Mouse (Mus musculus): Measurements from ENCODE around the gene Fam114a1. TPM values are rescaled to one million over a fixed set of nuclear protein-coding genes. Genes with fewer than 3 reads are reported as not detected.

Gene Fam114a1
- polyA plus RNA-seq, 1 experiment from 2014 or later = 14.5 TPM

DNA sequence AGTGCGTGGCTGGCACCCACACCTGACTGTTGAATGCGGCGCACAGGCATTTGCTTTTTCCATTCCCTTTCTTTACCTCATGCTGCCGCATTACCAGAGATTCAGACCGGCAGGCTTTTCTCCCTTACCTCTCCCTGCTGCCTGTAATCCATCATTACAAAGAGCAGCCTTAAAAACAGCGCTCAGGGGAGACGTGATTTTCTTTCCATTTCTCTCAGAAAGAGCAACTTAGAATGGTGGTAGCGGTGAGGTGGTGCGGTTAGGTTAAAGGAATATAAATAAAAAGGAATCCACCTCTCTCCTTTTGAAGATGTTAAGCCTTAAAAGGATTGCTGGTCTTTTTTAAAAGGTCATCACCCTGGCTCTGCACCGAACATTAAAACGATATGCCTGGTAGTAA lies 100.0 kb downstream of the Fam114a1 start:
- no peaks in the 10 kb centered on the region for H3K36me3 ChIP-seq (replicated peaks)
- H3K9me3 ChIP-seq = no peaks in the 10 kb centered on the region
- 0 out of 2 replicates have a peak, but pooled peaks cover 3% of the 10 kb centered on the region for H3K4me1 ChIP-seq
- 75% methylated on average over 11 of the region's 11 CpGs for WGBS
- H3K27ac ChIP-seq (replicated peaks) = no peak overlapping the region
- H3K4me3 ChIP-seq = no peak overlapping the region
- no peak for DNase-seq (ENCODE audit: low spot score)
- H3K27me3 ChIP-seq (replicated peaks; ENCODE audit: low read depth, poor library complexity, severe bottlenecking) = no peaks in the 10 kb centered on the region

DNA sequence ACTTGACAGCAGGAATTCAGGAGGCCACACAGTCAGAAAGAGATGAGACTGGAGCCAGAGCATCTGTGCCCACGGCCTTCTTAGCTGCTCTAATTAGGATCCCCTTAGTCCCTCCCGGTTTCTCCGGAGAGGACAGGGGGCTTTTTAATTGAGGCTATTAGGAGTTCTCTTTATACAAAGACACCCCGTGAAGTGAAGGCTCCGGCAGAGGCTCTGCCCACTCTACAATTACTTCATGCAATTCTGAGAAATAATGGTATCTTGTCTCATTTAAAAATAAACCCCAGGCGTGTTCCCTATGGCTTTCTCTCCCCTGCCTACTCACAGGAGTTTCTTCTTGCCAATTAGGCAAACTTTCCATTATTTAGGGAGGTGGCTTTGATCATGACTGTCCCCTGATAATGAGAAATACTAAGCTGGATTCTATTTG lies 101.8 kb downstream of the Fam114a1 start:
- no peak for DNase-seq (ENCODE audit: low spot score)
- Histone ChIP-seq H3K27ac (replicated peaks) (no peak overlapping the region), H3K36me3 (replicated peaks) (no peaks in the 10 kb centered on the region), H3K9me3 (no peaks in the 10 kb centered on the region), H3K27me3 (replicated peaks; ENCODE audit: low read depth, poor library complexity, severe bottlenecking) (no peaks in the 10 kb centered on the region), H3K4me1 (0 out of 2 replicates have a peak, but pooled peaks cover 3% of the 10 kb centered on the region), H3K4me3 (no peak overlapping the region)
- 15% methylated on average over 6 of the region's 6 CpGs for WGBS

DNA sequence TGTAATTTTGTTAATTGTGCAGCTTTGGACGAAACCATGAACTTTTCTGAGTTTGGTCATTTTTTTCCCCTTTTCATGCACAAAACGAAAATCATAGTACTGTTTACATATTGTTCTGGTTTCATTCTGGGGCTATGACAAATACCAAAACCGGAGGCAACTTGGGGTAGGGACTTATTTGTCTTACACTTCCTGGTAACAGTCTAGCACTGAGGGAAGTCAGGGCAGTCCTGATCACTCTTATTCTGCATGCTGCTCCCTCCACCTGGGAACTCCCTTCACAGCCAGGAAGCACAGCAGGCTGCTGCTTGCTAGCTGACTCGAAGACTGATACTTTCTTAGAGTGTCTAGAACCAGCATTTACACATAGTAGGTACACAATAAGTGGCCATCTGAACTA lies 103.4 kb downstream of the Fam114a1 start:
- H3K36me3 ChIP-seq (replicated peaks) = no peaks in the 10 kb centered on the region
- 0 out of 2 replicates have a peak, but pooled peaks cover 3% of the 10 kb centered on the region for H3K4me1 ChIP-seq
- DNase-seq (ENCODE audit: low spot score) = no peak
- H3K4me3 ChIP-seq = no peak overlapping the region
- WGBS = 71% methylated on average over 4 of the region's 4 CpGs
- H3K27ac ChIP-seq (replicated peaks) = no peak overlapping the region
- H3K27me3 ChIP-seq (replicated peaks; ENCODE audit: low read depth, poor library complexity, severe bottlenecking) = no peaks in the 10 kb centered on the region
- no peaks in the 10 kb centered on the region for H3K9me3 ChIP-seq

GRCm38 (mm10) chr5:65074693-65075092 lies 104.8 kb downstream of the Fam114a1 start:
- no peak overlapping the region for H3K27ac ChIP-seq (replicated peaks)
- 0 out of 2 replicates have a peak, but pooled peaks cover 3% of the 10 kb centered on the region for H3K4me1 ChIP-seq
- no peak for DNase-seq (ENCODE audit: low spot score)
- no peaks in the 10 kb centered on the region for H3K36me3 ChIP-seq (replicated peaks)
- no peak overlapping the region for H3K4me3 ChIP-seq
- WGBS = 71% methylated on average over 7 of the region's 7 CpGs
- H3K9me3 ChIP-seq = no peaks in the 10 kb centered on the region
- H3K27me3 ChIP-seq (replicated peaks; ENCODE audit: low read depth, poor library complexity, severe bottlenecking) = no peaks in the 10 kb centered on the region

DNA sequence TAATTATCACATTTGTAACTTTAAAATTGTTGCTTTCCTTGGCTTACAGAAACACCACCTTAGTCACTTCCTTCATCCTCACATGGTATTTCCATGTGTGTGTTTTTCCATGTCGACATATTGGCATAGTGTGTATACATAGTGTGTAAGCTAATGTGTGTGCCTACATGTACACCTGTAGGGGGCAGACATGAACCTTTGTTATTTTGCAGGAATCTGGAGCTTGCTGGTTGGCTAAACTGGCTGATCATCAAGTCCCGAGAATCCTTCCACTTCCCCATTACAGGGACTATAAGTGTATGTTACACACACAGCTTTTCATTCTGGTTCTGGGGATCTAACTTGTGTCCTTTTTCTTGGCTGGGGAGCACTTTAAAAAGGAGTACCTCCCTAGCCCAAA lies 106.2 kb downstream of the Fam114a1 start:
- Histone ChIP-seq H3K4me1 (no peaks in the 10 kb centered on the region), H3K27ac (replicated peaks) (no peak overlapping the region), H3K4me3 (no peak overlapping the region), H3K9me3 (no peaks in the 10 kb centered on the region), H3K27me3 (replicated peaks; ENCODE audit: low read depth, poor library complexity, severe bottlenecking) (no peaks in the 10 kb centered on the region), H3K36me3 (replicated peaks) (no peaks in the 10 kb centered on the region)
- no peak for DNase-seq (ENCODE audit: low spot score)
- WGBS = 79% methylated on average over 2 of the region's 2 CpGs

DNA sequence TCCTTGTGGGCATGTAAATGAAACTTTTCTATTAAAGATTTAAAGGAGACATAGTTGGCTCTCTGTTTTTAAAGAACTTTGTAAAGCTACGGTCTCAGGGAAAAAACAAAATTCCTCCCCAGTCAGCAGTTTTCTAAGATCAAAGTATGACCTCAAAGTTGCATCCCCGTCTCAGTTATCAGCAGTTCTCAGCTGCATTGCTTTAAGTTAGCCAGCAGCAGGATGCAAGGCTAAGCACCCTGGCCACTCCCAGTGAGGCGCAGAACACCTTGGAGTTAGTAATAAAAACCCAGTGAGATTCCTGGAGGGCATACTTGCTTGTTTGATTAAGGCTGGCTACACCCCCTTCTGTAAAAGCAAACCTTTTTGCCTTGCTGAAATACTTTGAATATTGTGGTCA lies 106.9 kb downstream of the Fam114a1 start:
- no peaks in the 10 kb centered on the region for H3K4me1 ChIP-seq
- H3K27me3 ChIP-seq (replicated peaks; ENCODE audit: low read depth, poor library complexity, severe bottlenecking) = no peaks in the 10 kb centered on the region
- no peak overlapping the region for H3K4me3 ChIP-seq
- no peaks in the 10 kb centered on the region for H3K36me3 ChIP-seq (replicated peaks)
- 49% methylated on average over 3 of the region's 3 CpGs for WGBS
- DNase-seq (ENCODE audit: low spot score) = no peak
- H3K27ac ChIP-seq (replicated peaks) = no peak overlapping the region
- H3K9me3 ChIP-seq = no peaks in the 10 kb centered on the region

- whole genome bisulfite sequencing = 90% methylated on average over 4 of the region's 4 CpGs
- Histone ChIP-seq H3K4me3 (no peak overlapping the region), H3K4me1 (no peaks in the 10 kb centered on the region), H3K27ac (replicated peaks) (no peak overlapping the region), H3K36me3 (replicated peaks) (no peaks in the 10 kb centered on the region), H3K27me3 (replicated peaks; ENCODE audit: low read depth, poor library complexity, severe bottlenecking) (no peaks in the 10 kb centered on the region), H3K9me3 (no peaks in the 10 kb centered on the region)
- DNase-seq (ENCODE audit: low spot score) = no peak
These were observed 108.2 kb downstream of the Fam114a1 start for GRCm38 (mm10) chr5:65078081-65078480.

DNA sequence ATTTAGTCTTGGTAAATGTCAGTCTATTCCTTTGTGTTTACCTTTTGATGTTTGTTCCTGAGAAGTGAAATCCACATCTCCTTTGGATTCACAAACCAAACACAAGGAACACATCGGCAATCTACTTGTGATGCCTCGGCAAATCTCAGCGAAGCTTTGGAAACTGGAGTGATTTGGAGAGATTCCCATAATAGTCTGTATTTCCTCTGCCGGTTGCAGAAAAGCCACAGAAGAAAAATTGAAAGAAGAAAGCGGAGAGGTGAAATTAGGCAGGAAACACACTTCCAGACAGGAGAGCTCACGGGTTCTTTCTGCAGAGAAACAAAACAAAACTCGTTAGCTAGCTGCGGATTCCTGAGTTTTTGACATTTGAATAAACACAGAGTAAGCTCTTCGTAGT lies 110.0 kb downstream of the Fam114a1 start:
- no peak overlapping the region for H3K27ac ChIP-seq (replicated peaks)
- H3K9me3 ChIP-seq = no peaks in the 10 kb centered on the region
- no peaks in the 10 kb centered on the region for H3K27me3 ChIP-seq (replicated peaks; ENCODE audit: low read depth, poor library complexity, severe bottlenecking)
- no peaks in the 10 kb centered on the region for H3K4me1 ChIP-seq
- 73% methylated on average over 9 of the region's 9 CpGs for WGBS
- no peak for DNase-seq (ENCODE audit: low spot score)
- no peaks in the 10 kb centered on the region for H3K36me3 ChIP-seq (replicated peaks)
- H3K4me3 ChIP-seq = no peak overlapping the region

- H3K36me3 ChIP-seq (replicated peaks) = no peaks in the 10 kb centered on the region
- H3K27me3 ChIP-seq (replicated peaks; ENCODE audit: low read depth, poor library complexity, severe bottlenecking) = no peaks in the 10 kb centered on the region
- H3K4me3 ChIP-seq = no peak overlapping the region
- no peaks in the 10 kb centered on the region for H3K9me3 ChIP-seq
- DNase-seq (ENCODE audit: low spot score) = no peak
- WGBS = 80% methylated on average over 4 of the region's 4 CpGs
- no peak overlapping the region for H3K27ac ChIP-seq (replicated peaks)
- no peaks in the 10 kb centered on the region for H3K4me1 ChIP-seq
These were observed 112.0 kb downstream of the Fam114a1 start for GRCm38 (mm10) chr5:65081836-65082235.

- no peaks in the 10 kb centered on the region for H3K9me3 ChIP-seq
These were observed 116.7 kb downstream of the Fam114a1 start for GRCm38 (mm10) chr5:65086522-65086921.

GRCm38 (mm10) chr5:65089707-65090106 lies 119.8 kb downstream of the Fam114a1 start:
- H3K27ac ChIP-seq (replicated peaks) = no peak overlapping the region
- 0 out of 2 replicates have a peak, but pooled peaks cover 6% of the 10 kb centered on the region for H3K4me1 ChIP-seq
- no peak overlapping the region for H3K4me3 ChIP-seq
- WGBS = 62% methylated on average over 3 of the region's 3 CpGs
- no peaks in the 10 kb centered on the region for H3K9me3 ChIP-seq
- H3K27me3 ChIP-seq (replicated peaks; ENCODE audit: low read depth, poor library complexity, severe bottlenecking) = no peaks in the 10 kb centered on the region
- no peaks in the 10 kb centered on the region for H3K36me3 ChIP-seq (replicated peaks)
- no peak for DNase-seq (ENCODE audit: low spot score)

More at GRCm38 (mm10) chr5:65086522-65086921, 116.7 kb downstream of the Fam114a1 start:
- 89% methylated on average over 6 of the region's 6 CpGs for whole genome bisulfite sequencing
- no peaks in the 10 kb centered on the region for H3K4me1 ChIP-seq
- H3K27me3 ChIP-seq (replicated peaks; ENCODE audit: low read depth, poor library complexity, severe bottlenecking) = no peaks in the 10 kb centered on the region
- H3K36me3 ChIP-seq (replicated peaks) = no peaks in the 10 kb centered on the region
- H3K4me3 ChIP-seq = no peak overlapping the region
- no peak overlapping the region for H3K27ac ChIP-seq (replicated peaks)
- no peak for DNase-seq (ENCODE audit: low spot score)

- H3K27me3 ChIP-seq (replicated peaks; ENCODE audit: low read depth, poor library complexity, severe bottlenecking) = no peaks in the 10 kb centered on the region
- DNase-seq (ENCODE audit: low spot score) = no peak
- H3K4me3 ChIP-seq = no peak overlapping the region
- H3K36me3 ChIP-seq (replicated peaks) = no peaks in the 10 kb centered on the region
- 76% methylated on average over 11 of the region's 11 CpGs for WGBS
- H3K9me3 ChIP-seq = no peaks in the 10 kb centered on the region
- 0 out of 2 replicates have a peak, but pooled peaks cover 6% of the 10 kb centered on the region for H3K4me1 ChIP-seq
- H3K27ac ChIP-seq (replicated peaks) = no peak overlapping the region
These were observed 121.5 kb downstream of the Fam114a1 start for GRCm38 (mm10) chr5:65091184-65091858.
